Mouse (Mus musculus): ENCODE measurements around the gene Mtf1.
A peak's percentile ranks its signal among the peaks of the same experiment; 100 is the strongest.

The Mtf1 gene

DNA sequence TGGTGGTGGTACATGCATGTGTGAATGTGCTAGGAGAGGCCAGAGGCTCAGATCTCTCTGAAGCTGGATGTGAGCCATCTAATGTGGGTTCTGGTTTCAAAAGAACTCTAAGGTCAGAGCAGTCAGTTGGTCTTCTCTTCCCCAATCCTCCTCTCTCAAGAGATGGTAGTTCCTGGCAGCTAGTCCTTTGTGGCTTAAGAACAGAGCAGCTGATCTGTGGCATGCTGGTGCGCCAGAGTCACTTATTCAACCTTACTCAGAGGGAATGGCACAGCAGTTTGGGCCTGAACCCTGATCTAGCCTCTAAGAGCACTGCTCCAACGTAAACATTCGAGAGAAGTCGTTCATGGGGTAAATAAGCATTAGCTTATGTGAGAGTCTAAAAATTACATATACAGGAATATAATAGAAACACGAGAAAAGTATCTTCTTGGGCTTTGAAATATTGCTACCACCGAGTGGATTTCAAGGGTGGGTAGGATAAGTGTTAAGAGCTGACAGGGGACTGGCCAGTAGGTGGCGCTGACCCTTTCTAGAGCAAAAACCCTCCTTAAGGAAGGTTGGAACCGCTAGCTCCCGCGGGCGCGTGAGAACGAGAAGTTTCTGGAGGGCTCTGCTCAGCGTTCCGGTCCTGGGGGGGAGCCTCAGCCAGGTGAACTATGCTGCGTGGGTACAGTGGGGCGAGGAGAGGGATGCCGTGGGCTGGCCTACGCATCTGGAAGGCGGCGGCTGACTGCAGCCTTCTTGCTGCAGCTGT is at the start of gene Mtf1:
Gene Mtf1 (plus strand): TSS at position 553 of the 757 bp plus-strand sequence.
- DNase-seq (ENCODE audit: low read depth, low spot score) = peak; percentile 96

DNA sequence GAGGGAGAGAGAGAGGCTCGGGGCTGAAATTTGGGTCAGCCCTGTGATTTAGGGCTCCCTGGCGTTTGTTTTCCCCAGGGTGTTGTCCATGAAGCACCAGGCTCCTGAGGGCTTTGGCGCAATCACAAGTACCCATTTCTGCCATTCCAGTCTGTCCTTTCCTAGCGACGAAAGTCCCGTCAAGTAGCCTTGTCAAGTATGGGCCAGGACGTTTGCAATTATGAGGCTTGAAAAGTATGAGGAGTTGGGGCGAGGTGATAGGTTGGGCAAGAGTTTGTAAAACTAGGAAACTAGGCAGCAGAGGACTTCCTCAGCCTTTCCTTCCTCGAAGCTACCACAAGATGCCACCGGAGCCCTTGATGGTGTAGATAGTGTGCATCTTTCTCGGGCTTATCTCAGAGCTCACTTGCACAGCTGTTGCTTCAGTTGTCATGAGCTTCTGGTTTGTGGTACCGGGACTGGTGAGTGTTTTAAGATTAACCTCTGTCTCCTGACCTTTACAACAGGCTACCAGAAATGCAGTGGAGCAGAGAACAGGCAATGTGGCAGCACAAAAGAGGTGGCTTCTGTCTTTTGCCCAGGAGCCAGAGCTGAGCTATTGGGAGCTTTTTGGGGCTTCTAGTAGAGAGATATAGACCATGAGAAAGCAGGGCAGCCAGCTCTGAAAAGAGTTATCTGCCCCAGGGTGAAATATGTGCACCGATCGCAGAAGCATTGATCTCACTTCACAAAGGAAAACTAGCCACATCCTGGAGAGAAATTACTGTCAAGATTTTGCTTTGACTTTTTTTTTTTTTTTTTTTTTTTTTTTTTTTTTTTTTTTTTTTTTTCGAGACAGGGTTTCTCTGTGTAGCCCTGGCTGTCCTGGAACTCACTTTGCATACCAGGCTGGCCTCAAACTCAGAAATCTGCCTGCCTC is 49.4 kb upstream of the Mtf1 start:
- DNase-seq (ENCODE audit: low read depth, low spot score) = peak; percentile 45

DNA sequence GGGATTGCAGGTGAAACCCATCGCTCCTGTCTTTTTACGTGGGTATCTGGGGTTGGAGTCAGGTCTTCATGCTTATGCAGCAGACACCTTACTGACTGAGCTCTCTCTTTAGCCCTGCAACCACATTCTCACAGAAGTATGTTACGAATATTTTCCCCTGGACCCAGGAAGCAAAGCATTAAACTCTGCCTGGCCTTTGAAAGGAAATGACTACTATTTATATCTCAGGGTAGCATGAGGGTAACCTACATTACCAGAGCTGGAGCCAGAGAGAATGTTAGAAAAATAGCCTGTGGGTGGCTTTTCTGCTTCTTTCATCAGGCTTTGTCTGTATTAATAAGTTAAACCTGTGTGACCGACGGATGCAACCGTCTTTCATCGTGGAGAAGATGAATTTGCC is 46.4 kb upstream of the Mtf1 start:
- DNase-seq (ENCODE audit: low read depth, low spot score) = no peak

DNA sequence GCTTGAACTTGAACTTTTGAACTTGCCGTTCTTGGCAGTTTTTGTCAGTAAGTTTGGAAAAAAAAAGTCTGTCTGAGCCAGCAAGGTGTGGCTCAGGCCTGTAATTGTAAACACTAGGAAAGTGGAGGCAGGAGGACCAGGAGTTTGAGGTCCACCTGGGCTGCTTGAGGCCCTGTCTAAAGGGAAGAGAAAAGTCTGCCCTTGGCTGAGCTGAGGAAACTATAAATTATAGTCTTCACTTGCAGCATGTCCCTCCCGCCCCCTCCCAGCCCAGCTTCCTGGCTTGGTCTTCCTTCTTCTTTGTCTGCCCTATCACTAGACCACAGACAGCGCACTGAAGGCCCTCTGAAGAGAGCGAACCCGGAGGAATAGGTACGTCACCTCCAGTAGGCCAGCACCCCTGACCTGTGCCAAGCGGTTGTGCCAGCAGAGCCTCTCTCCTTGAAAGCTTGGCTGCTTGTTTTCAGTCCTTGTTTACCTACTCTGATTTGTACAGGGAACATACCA is 42.5 kb upstream of the Mtf1 start:
- DNase-seq (ENCODE audit: low read depth, low spot score) = no peak

DNA sequence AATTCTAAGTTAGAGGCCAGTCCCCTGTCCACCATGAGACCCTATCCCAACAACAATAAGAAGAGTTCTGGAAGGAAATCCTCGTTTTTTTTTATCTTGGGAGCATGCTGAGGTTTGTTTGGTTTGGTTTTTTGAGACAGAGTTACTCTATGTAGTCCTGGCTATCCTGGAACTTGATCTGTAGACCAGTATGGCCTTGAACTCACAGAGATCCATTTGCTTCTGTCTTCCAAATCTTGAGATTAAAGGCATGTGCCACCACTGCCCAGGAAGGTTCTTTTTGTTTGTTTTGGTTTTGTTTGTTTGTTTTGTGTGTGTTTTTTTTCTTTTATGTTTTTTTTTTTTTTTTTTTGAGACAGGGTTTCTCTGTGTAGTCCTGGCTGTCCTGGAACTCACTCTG is 40.7 kb upstream of the Mtf1 start:
- DNase-seq (ENCODE audit: low read depth, low spot score) = no peak

DNA sequence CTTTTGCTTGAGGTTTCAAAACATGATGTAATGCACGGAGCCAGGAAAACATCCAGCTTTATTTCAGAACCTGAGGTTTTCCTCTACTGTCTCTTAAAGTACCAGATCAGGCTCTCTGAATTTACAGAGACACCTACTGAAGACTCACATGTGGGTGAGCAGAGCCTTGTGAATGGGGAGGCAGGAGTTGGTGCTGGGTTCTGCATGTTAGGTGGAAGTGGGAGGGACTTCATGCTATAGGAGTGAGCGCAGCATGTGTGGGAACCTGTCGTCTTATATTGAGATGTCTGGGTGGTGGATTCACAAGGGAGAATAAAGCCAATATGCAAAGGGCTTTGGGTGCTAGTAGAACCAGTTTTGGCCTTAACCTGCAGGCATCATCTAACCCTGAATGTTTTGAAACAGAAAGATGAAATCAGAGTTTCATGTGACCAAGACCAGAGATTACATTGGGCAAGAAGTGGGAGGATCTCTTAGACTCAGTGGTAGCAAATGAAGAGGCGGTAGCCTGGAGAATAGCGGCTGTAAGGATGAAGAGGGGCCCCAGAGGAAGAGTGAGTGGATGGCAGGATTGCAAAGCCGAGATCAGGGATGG is 38.9 kb upstream of the Mtf1 start:
- DNase-seq (ENCODE audit: low read depth, low spot score) = no peak

DNA sequence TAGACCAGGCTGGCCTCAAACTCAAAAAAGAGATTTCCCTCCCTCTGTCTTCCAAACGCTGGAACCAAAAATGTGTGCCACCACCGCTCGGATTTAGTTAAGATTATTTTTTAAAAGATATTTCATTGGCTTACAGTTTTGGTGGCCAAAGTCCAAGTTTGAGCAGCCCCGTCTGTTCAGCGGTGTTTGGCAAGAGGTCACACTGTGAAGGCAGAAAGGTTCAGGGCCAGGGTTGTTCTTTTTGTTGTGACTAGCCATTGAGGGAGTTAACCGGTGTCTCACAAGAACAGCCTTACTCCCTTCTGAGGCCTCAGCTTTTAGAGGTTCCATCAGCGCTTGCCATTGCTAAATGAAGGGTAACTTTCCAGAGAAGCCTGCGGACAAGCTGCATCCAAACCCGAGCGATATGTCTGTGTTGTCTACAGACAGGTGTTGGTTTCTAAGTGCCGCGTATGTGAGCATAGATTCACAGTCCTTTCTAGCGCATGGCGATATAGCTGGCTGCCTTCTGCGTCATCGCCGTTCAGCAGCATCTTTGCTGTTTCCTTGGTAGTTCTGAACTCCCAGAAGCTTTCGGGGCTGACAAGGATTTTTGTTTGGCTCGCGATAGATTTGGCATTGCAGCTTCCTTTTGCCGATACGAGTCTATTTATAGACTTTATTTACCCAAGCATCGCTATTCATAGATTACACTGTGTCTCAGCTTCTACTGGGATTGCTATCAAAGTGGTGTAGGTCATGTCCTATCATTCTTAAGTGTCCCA is 35.9 kb upstream of the Mtf1 start:
- no peak for DNase-seq (ENCODE audit: low read depth, low spot score)

DNA sequence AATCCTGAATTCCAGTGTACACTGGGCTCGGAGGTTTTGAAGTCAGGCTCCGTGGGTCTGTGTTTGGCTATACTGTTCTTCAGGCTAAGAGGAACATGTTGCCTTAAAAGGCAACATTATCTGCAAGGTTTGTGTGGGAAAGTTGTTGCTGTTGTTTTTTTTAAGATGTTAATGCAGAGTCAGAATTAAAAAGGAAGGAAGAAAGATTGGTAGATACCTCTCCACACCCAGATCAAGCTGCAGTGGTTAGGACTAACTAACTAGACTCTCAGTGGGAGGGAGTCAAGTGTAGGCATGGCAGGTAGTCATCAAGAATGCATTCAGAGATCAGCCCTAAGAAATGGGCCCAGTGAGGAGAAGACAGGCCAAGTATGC is 35.4 kb upstream of the Mtf1 start:
- DNase-seq (ENCODE audit: low read depth, low spot score) = no peak

DNA sequence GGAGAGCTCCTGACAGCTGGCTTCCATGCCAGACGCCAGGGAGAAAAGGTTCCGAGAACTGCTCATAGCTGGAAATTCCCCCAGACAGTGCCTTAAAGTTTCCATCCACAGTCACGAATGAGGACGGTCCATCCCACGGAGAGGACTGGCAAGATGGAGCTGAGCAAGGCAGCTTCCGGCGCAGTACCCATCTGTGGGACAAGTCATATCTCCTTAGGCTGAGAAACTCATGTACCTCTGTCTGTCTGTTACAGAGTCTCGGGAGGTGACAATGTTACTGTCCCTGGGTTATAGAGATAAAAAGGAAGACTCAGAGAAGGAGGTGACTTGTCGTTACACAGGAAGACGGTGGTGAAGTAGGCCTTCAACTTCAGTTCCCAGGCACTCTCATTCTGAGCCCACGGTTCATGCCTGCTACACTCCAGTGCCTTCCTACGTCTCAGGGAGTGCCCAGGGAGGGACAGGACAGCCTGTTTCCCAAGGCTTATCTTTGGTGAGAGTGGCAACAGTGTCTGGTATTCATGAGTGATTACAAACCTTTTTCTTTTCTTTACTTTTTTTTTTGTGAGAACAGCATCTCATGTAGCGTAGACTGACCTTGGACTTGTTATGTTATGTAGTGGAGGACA is 32.8 kb upstream of the Mtf1 start:
- no peak for DNase-seq (ENCODE audit: low read depth, low spot score)

DNA sequence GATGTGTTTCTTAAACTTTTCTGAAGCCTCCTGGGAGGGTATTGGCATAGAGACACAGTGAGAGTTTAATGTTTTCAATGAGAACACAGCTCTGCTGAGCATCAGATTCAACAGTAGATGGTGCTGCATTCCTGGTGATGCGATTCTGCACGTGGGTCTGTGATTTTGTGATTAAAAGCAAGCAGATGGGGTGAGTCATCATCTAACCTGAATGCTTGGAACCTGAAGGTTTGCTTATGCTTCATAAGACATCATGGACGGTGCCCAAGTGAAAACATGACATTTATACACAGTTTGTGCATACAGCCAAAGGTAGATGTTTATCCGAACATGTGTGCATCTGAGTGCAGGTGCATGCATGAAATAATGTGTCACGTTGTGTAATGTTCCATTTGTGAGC is 31.3 kb upstream of the Mtf1 start:
- DNase-seq (ENCODE audit: low read depth, low spot score) = peak; percentile 20

DNA sequence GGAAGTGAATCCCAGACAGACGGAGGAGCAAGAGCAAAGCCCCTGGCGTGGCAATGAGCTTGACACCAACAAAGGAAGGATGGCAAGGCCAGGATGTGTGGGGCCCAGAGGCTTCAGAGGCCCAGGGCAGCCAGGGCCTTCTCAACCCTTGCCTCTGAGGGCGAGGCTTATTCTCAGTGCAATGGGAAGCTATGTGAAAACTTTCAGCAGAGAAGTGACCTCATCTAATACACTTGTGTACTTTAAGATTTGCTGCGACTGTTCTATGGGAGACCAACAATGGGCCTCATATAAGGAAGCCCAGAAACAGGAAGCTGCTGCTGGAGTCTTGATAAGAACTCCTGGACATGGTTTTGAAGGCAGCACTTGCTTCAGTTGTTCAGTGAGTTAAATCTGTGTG is 29.8 kb upstream of the Mtf1 start:
- DNase-seq (ENCODE audit: low read depth, low spot score) = no peak

DNA sequence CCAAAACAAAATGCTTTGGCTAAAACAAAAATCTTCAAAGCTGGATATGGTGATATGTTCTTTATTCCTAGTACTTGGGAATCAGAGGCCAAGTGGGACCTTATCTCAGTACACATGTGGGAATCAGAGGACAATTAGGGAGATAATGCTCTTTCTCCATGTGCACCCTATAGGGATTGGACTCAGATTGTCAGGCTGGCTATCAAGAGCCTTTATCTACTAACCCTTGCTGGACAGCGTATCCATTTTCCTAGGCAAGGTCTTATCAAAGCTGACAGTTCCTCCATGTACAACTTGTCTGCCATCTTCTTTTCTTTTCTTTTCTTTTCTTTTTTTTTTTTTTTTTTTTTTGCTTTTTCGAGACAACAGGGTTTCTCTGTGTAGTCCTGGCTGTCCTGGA is 28.5 kb upstream of the Mtf1 start:
- no peak for DNase-seq (ENCODE audit: low read depth, low spot score)

DNA sequence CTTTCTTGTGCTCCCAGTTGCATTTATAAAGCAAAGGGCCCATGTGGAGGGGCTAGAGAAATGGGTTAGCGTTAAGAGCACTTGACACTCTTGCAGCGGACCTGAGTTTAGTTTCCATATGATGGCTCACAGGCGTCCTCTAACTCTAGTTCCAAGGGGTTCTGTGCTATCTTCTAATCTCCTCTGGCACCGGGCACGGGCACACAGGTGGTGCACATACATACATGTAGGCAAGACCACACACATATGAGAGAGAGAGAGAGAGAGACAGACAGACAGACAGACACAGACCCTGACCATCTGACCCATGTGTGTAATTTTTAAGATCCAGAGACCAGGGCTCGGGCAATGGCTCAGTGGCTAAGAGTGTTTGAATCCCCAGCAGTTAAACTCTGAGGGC is 27.9 kb upstream of the Mtf1 start:
- DNase-seq (ENCODE audit: low read depth, low spot score) = no peak

DNA sequence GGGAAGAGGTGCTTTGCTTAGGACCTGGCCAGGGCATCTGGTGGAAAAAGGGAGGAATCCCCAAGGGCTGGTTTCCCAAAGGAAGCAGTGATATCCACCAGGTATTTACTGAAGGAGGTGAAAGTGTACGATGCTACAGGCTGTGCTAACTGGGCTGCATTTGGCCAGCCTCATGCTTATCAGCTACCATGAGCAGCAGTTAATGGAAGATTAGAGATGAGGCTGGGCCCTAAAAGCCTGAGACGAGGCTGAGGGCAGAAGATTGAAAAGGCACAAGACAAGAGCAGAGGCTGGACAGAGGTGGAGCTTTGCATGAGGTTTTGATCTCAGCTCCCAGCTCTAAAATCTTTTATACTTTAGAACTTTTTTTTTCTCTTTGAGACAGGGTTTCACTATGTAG is 27.5 kb upstream of the Mtf1 start:
- DNase-seq (ENCODE audit: low read depth, low spot score) = no peak

DNA sequence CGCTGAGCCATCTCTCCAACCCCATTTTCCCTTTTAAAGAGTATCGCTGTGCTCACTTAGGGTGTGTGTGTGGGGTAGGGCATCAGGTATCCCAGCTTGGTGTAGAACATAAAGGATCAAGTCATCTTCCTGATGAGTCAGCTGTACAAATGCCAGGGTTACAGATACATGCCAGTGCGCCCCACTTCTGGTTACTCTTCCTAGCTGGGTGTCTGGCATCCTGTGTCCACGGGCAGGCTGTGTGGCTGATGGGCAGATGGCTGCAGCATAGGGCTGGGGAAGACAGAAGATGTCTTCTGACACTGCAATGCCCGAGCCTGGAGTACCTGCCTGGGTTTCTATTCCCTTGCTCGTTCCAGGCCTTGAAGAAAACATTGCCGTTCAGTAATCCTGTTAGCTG is 20.5 kb upstream of the Mtf1 start:
- DNase-seq (ENCODE audit: low read depth, low spot score) = no peak

DNA sequence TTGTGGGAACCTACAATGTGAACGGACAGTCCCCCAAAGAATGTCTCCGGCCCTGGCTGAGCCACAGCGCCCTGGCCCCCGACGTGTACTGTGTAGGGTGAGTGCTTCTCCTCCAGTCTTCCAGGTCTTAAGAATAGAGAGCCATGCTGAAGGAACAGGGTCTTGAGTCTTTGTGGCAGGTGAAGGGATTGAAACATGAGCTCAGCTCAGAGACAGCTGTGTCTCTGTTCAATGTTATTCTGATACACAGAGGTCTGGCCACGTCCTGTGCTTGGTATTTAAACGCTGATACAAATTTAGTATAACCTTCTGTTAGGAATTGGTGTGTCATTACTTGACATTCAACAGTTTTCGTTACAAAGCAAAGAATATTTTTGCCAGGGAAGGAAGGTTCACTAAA is 19.5 kb upstream of the Mtf1 start:
- no peak for DNase-seq (ENCODE audit: low read depth, low spot score)

DNA sequence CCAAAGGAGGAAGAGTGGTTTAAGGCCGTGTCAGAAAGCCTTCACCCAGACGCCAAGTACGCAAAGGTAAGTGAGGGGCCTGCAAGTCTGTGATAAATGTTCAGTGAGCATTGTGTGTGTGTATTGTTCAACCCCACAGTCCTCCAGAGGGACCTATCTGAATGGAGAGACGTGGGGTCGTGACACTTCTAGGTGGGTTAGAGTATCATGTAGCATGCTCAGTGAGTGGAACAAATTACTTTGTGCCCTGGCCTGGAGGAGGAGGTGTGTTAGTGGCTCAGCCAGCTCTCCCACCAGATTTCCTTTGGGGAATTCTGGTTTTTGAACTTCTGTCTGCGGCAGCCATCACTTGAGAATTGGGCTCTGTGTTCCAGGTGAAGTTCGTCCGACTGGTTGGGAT is 18.0 kb upstream of the Mtf1 start:
- DNase-seq (ENCODE audit: low read depth, low spot score) = no peak

DNA sequence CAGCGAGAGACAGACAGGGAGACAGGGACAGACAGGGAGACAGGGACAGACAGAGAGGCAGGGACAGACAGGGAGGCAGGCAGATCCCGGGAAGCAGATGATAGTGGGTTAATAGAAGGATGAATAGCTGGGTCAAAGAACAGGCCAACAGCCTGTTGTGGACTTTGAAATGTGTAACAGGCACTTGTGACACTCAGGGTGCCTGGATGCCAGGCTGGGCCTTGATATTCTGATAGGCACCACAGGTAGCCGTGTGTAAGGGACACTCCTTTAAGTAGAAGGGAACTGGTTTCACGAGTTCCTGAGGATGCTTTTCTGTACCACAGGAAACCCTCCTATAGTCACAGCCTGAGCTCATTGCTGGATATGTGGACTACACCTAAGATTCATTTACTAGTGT is 11.9 kb upstream of the Mtf1 start:
- DNase-seq (ENCODE audit: low read depth, low spot score) = no peak

DNA sequence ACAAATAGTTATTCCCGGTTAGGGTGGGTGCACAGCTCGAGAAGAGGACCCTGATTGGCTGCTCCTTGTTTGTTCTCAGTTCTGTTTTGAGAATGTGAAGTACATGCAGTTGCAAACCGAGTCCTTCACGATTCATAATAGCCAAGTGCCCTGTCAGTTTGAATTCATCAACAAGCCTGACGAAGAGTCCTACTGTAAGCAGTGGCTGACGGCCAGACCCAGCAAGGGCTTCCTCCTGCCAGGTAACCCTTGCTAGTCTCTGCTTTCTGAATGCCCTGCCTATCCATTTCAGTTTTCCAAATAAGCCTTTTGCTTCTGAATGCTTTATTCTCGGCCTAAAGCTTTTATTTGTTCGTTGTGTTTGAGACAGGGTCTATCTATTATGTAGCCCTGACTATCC is 9.8 kb upstream of the Mtf1 start:
- no peak for DNase-seq (ENCODE audit: low read depth, low spot score)

DNA sequence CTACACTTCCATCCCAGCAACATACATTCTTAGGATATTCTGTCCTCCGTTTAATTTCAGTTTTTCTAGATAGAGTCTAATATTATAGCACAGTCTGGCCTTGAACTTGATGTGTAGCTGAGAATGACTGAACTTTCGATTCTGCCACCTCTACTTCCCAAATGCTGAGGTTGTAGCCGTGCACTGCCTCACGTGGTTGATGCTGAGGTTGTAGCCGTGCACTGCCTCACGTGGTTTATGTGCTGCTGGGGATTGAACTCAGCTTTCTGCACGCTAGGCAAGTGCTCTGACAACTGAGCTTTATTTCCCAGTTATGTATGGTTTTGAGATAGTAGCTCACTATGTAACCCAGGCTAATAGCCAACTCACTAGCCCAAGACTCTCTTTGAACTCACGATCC is 5.8 kb upstream of the Mtf1 start:
- DNase-seq (ENCODE audit: low read depth, low spot score) = no peak

DNA sequence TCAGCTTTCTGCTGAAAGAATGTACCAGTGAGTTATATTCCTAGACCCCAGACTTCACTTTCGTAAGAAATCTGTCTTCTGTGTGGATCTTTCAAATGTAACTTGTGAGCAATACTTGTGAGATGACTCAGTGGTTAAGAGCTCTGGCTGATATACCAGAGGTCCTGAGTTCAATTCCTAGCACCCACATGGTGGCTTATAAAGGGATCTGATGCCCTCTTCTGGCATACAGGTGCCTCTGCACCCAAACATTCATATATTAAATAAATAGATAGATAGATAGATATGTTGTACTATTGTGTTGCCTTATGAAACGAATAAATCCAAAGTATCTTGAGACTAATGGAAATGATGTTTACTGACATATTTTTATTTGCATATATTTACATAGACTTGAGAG is 5.0 kb upstream of the Mtf1 start:
- DNase-seq (ENCODE audit: low read depth, low spot score) = peak; percentile 20

Data from 3T3-L1 (cell line).